Mouse (Mus musculus) layer of hippocampus, postnatal 10 days (tissue): ENCODE data around the gene Arhgef3. TPM values are rescaled to one million over a fixed set of nuclear protein-coding genes. Genes with fewer than 3 reads are reported as not detected.

ENCODE experiments used
- DNase-seq, 2 experiments: peaks; one replicate each; pipeline ENCODE4 v3.0.0; 2021; ENCODE audit warnings: low spot score in 2 of 2
- total RNA-seq, 2 experiments: library from RNA; stranded (reverse); gene quantifications; 2 replicates each; pipeline ENCODE4 v1.2.3; 2021

Arhgef3 gene
- total RNA-seq, 2 experiments from 2014 or later: 34.4 to 35.7 TPM

DNA sequence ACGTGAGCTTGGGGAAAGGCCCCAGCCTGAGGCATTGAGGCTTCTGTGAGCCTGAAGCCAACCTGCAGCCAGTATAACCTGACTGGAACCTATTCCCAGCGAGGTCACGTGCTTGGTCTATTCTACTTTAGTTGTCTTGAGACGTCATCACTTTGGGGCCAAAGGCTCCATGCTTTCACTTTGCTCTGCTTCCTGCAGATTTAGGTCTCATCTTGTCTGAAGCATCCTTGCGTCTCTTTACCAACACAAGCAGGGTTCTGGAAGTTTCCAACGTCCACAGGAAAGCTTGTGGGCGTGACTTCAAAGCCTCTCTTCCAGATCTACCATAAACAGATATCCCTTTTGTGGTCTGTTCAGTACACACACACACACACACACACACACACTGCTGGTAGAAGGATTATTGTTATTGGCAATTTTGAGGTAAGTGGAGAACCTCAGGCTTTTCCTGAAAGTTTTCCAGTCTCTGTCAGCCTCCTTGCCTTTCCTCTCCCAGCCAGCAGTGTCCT is 135.6 kb downstream of the Arhgef3 start:
- no peak for DNase-seq

DNA sequence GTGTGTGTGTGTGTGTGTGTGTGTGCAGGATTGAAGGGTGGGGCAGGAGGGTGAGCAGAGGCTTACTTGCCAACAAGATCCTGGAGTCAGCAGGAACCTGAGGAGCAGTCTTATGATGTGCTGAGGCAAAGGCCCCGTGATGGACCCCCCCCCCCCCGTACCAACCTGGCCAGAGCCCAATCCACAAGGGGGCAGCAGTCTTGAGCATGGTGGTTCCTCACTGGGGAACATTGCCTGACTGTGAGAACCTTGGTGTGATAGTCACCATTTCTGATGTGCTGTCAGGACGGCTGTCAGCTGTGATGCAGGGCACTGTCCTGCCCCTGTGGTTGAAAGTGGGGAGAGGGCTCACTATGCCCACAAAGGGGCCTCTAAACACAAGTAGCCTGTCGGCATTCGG is 138.7 kb downstream of the Arhgef3 start:
- no peak for DNase-seq

DNA sequence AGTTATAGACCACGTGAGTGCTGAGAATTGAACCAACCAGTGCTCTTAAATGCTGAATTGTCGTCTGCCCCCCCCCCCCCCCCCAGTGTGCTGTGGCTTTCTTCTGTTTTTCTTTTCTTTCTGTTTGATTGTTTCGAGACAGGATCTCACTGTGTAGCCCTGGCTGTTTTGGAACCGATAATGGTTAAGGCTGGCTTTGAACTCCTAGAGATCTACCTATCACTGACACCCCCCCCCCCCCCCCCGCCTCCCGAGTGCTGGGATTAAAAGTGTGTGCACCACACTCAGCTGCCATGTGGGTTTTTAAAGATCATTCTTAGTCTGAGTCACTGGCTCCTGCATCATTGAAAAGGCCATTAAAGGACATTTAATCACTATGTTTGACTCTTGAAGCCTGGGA is 147.7 kb downstream of the Arhgef3 start:
- DNase-seq: no peak

DNA sequence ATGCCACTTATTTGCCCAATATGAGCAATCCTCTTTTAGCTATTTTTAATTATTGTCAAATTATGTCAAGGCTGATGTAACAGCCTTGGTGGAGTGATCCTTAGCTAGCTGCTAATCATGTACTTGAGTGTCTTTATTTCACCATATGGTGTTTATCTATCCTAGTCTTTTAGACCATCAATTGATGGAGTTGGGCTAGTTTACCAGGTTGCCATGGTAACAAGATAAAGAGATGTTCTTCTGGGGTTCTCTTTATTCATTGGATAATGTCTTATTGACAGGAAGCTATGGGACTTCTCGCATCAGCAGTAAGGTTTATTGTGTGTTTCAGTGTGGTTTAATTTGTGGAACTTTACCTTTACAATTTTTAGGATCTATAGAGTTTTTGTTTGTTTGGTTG is 151.9 kb downstream of the Arhgef3 start:
- no peak for DNase-seq

DNA sequence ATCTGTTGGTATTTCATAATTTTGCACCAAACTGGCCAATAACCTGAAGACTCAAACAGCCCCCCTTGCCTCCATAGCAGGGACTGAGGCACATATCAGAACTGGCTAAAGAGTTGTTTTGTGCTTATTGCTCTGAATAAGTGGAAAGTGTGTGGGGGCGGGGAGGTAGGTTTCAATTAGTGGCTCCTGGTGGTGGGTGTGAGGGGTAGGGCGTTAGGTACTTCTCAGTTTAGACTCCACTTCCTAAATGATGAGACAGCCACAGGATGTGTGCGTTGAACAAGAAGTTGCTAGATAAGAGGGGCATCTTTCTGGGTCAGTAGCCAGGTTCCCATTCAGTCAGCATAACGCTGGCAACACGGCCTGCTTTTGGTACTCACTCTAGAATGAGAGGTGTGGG is 153.4 kb downstream of the Arhgef3 start:
- DNase-seq: no peak

DNA sequence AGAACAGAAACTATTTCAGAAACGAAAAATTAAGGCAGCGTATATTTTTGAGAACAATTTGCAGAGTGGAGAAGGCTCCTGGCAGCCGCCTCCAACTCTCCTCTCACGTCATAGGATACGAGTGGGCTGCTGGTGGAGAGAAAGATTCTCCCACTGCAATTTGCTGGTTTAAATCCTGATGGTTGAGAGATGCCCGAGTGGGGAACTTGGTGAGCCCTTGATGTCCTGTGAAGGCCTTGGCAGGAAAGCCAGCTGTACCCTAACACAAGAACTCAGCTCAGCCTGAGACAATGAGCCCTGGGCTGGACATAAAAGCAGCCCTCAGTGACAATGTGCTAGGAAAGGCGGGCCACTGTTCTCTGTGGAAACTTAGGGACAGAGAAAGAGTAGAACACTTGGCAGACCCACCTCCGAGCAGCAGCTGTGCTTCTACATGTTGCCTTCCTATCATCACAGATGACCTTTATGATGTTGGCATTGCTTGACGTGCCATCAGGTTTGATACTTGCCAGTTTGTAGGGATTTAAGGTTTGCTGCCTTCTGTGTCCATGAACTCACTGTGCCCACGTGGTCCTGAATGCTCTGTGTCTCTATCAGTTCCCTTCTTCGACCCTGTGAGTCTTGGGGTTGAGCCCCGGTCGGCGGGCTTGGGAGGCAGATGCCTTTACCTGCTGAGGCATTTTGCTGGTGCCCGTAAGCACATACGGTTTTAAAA is 154.4 kb downstream of the Arhgef3 start:
- DNase-seq: peak; percentile 24 to 30

DNA sequence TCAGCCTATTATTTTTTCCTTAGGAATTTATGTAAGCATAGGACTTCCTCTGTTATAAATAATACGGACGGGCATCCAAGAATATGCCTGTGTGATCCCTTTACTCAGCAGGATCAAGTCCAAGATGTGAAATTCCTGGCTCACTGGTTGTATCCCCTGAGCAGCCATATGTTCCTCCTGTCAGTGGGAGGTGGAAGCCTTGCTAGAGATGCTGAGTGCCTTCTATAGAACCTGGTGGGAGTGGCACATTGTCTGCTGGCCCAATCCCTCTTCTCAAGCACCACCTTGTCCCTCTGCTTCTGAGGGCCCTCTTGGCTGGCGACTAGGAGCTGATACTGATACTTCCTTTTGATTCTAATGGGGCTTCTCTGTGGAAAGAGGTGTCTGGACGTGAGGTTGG is 155.1 kb downstream of the Arhgef3 start:
- no peak for DNase-seq

DNA sequence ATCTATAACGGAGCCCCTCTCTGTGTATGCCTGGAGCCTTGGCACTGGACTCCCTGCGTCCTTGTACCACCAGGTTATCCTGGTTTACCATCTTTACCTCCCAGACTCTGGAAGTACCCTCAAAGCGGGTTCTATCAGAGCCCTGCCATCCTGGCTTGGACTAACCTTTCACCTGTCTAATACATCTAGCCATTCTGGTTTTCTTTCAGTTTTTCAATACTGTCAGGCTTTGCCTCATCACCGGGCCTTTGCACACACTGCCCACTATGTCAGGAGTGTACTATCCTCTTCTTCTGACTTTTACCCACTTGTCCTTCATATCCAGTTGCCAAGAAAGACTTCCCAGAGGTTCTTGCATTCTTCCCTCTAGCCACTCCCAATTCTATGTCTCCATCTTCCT is 155.8 kb downstream of the Arhgef3 start:
- no peak for DNase-seq

DNA sequence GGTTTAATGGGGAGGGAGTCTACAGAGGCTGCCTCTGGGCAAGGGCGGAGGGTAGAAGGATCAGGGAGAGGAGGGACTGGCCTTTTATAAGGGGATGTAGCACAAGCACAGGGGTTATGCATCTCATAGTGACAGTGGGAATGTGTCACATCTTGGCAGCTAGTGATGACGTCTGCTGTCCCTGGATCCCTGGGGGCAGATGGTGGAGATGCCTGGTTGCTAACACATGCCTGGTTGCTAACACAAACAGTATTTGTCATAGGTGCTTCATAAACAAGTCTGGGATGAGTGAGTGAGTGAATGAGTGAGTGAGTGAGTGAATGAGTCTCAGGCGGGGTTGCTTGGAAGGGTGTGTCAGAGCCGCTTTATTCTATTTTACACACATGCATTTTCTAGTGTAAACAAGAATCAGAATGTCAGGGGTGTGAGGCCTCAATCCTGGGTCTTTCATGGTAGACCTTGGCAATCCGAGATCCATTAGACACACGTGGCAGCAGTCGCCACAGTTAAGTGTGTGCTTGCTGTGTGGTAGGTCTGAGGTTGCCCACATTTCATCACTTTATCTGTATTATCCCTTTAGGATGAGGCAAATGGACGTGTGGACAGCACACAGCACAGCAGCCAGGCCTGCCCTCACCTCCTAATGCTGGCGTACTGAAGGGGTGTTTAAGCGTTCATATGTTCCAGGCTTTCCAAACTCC is 156.8 kb downstream of the Arhgef3 start:
- DNase-seq: no peak

DNA sequence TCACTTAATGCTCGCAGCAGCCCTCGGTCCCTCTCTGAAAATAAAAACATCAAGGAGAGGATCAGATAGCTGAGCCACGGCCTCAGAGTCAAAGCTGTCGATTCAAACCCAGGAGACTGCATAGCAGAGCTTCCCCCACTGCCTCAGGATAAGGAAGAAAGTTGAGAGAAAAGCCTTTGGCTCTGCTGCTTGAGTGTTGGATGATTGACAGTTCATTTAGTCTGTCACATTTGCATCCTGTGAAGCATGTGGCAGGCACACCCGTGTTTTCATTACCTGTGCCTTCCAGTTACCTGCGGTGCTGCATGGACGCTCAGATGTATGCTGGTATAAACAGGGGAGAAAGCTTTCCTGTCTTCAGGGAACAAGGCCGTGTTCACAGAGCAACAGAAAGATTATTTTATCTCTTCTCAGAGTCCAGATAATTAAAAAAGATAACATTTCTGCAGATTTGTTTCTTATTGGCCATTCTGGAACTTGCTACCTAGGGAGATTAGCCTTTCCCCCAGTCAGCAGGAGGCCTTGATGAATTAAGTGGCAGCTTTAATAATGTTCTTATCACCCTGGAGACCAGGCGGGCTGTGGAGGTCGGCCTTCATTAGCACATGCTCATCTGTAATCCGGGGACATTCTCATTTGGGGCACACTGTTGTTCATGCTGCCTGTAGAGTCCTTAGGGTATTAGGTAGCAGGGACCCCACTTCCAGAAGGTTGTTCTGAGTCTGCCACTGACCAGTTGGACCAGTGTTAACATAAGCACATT is 157.6 kb downstream of the Arhgef3 start:
- no peak for DNase-seq

DNA sequence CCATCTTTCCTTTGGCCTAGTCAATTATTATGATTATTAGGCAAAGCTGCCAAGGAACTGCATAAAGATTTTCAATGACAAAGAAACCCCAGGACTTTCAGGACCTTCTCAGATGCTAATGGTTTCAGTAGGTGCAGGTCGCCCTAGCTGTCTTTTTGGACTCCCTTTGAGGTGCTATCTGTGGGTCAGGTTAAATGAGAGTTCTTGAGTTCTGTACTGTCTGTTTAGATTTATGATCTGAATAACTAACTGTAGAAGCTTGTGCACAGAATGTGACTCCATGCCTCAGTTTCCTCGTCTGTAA is 158.1 kb downstream of the Arhgef3 start:
- DNase-seq: no peak

DNA sequence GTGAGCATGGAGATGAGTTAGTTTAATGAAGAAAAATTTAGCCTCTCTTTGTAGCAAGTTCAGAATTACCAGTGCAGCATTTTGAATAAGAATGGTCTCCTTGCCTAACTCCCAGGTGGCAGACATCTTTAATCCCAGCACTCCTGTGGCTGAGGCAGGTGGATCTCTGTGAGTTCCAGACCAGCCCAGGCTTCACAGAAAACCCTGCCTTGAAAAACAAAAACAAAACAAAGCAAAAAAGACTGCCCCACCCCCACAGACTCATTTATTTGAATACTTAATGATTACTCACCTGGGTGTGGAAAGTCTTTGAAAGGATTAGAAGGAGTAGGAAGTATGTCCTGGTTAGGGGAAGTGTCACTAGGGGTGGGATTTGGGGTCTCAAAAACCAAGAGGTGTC is 158.5 kb downstream of the Arhgef3 start:
- DNase-seq: no peak

DNA sequence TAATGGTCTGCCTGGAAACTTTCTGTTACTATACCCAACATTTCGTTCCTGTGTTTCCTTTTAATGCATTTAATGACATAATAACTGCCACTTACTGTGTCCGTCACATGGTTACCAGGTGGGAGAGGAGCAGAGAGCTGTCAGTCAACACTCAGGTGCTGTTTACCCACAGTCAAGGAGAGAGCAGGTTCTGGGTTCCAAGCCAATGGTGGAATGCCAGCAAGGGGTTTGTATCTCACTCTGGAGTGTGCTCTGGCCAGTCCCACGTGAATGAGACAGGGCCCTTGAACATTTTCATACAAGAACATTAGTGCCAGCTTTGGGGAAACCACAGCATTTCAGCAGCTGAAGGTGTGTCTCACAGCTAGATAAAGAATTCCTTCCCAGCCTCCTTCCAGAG is 162.6 kb downstream of the Arhgef3 start:
- no peak for DNase-seq

DNA sequence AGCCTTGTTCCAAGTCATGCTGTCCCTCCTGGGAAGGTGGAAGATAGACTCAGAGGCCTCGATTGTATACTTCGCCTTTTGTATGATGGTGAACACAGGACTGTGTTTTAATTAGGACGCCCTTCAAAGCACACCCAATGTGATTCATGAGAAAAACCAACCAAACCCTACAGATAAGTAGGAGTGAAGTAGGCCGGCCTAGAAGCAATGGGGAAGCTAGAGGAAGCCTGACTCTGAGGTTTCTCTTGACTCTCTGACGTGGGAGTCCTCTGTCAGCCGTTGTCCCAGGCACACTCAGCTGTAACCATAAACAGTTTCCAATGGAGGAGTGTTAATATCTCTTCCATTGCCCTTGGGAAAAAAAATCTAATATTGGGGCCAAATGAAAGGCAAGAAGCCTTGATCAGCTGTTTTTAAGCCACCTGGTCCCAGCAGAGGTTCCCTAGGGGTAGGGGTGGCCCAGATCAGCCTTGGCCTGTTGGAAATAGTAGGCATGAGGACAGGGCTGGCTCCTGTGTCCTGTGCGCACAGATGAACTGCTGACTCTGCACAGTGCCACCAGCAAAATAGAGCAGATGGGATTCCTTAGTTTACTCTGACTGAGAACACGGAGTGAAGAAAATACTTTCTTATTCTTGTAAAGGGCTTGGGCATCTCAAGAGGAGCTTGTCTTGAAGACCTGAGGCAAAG is 165.6 kb downstream of the Arhgef3 start:
- no peak for DNase-seq

DNA sequence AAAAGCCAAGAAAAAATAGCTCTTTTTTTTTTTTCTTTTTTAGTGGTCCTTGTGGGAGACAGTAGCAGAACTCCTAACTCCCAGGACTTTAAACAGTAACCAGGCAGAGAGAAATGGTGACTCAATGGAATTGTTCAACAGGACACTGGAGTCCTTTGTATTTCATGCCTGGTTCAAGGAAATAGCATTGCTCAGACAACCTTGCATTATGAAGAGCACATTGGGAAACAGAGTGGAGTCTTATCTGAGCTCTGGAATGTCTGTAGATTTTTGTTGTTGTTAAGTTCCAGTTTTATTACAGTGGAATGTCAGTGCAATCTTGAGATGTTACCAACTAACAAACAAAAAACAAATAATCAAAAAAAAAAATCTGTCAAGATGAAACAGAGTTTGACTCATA is 169.3 kb downstream of the Arhgef3 start:
- DNase-seq: no peak

DNA sequence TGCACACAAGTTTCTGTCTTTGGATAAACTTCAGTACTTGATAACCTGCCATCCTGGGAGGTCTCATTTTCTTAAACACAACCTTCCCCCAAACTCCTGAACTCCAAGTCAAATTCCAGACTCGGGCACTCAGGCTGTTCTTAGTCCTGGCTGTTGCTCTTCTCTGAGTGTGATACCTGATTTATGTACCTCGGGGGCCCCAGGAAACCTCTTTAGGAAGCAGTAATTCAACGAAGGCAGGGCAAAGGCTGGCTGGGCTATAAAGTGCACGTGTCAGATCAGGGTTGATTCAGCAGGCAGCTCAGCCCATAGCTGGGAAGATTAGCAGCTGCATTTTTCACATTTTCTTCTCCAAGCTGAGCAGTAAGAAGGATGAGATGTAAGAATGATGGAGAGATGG is 171.5 kb downstream of the Arhgef3 start:
- no peak for DNase-seq

DNA sequence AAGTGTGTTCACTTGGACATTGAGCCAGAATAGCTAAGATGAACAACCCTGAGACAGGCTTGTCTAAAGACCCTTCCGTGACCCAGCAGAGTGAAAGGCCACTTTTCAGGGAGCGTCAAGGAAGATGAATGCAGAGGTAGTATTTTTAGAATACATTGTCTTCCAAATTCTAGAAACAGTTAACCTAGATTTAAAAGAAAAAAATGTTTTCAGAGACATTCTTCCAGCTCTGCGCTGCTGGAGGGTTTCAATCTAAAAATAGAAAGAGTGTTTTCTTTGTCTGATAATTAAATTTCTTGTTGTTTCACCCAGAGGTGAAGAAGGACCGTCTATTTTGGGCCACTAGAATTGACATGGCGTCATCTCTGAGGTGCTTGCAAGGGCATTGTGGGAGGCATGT is 174.4 kb downstream of the Arhgef3 start:
- DNase-seq: no peak

DNA sequence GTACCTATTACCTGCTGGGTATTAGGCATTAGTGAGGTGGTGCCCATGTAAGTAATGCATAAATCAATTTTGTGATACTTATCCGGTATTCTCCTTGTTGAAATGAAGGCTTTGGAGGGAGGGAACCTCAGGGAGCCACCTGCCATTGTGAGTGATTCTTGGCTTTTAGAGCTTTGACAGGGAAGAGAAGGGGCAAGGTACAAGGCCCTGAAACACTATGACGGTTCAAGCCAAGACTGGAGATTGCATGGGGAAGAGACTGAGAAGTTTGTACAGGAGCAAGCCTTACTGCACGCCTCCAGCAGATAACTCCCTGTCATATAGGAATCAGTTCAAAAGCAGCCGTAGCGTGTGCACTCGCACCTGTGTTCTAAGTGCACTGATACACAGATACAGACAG is 177.4 kb downstream of the Arhgef3 start:
- DNase-seq: no peak

DNA sequence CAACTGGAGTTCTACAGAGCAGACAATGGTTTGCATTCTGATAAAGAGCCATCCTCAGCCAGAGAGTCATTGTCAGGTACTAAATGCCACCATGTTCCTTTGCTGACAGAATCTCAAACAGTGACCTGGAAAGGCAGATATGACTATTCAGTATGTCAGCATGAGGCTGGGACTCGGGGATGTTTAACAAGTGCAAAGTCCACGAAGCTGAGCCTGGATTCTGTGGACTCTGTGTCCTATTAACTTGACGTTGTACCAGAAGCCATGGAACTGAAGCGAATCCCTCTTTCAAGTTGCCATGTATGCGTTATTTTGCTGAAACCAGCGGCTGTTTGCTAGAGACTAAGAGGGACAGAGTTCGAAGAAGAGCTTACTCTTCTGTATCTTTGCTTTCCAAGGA is 181.1 kb downstream of the Arhgef3 start:
- no peak for DNase-seq

DNA sequence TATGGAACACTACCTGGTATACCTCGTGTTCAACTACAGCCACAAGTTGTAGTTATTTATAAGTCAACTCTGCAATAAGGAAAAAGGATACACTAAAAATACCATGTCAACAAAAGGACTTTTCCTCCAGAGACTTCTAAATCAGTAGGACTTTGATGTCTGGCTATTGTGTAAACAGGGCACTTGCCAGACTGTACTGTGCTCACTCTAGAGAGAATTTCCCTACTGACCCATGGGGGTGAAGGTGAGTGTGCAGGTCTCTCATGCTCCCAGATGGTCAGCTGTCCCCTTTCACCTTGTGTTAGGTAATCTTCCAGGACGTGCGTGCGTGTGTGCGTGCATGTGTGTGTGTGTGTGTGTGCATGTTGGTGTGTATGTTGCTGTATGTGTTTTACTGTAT is 182.3 kb downstream of the Arhgef3 start:
- no peak for DNase-seq

DNA sequence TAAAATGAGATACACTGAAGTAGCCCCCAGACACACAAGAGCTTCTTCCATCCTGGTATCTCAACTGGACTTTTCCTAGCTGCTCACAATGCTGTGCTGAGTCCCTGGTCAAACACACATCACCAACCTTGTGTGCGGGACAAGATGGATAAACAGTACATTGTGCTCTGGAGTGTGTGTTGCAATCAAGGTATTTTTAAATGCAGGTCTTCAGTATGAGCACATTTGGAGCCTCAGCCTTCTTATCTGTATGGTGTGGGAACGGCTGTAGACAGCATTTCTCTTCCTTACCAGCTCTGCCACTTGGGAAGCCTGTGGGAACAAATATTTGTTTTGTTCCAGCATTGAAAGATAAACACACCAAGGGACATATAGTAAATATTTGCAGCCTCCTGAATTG is 184.2 kb downstream of the Arhgef3 start:
- no peak for DNase-seq

DNA sequence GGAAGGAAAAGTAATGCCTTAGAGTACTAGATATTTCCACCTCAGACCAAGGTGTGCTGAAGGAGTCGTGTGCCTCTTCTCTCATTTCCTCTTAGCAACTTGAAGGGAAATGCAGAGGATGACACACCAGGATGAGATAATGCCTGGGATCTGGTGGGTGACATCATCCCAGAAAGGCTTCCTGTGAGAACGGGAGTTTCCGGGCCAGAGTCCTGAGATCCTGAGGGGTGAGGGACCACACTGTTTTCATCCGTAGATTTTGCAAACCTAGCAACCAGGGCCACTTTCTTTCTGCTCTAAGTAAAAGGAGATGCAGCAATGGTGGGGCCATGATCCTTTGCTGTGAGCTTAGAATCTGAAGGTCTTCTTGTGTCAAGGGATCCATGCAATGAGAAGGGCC is 185.0 kb downstream of the Arhgef3 start:
- DNase-seq: no peak
